Mouse (Mus musculus): ENCODE measurements around the gene Lipk. TPM values are rescaled to one million over a fixed set of nuclear protein-coding genes. Genes with fewer than 3 reads are reported as not detected.

Gene Lipk
- polyA plus RNA-seq, 1 experiment from 2014 or later: not detected

Small RNA genes within 50 kb of the gene (microRNA-seq; reads per million reads assigned to microRNA genes)
- gene Gm23334: not detected

Other genes starting within 250 kb of the Lipk start
- gene Lipo3, start 246.3 kb upstream of the Lipk start, polyA plus RNA-seq (2014; fragmentation: Nextera tagmentation; extraction: Ambion mirVana): 14.9 and 15.0 TPM in 2 replicates
- not detected in 2 replicates for gene Lipo1, start 220.8 kb upstream of the Lipk start, polyA plus RNA-seq (2014; fragmentation: Nextera tagmentation; extraction: Ambion mirVana)
- gene Lipf, start 47.1 kb upstream of the Lipk start, polyA plus RNA-seq (2014; fragmentation: Nextera tagmentation; extraction: Ambion mirVana): not detected in 2 replicates
- not detected in 2 replicates for gene Lipn, start 59.1 kb downstream of the Lipk start, polyA plus RNA-seq (2014; fragmentation: Nextera tagmentation; extraction: Ambion mirVana)
- not detected in 2 replicates for gene Lipm, start 92.6 kb downstream of the Lipk start, polyA plus RNA-seq (2014; fragmentation: Nextera tagmentation; extraction: Ambion mirVana)
- not detected in 2 replicates for gene Ankrd22, start 157.8 kb downstream of the Lipk start, polyA plus RNA-seq (2014; fragmentation: Nextera tagmentation; extraction: Ambion mirVana)
- gene Stambpl1, start 183.9 kb downstream of the Lipk start, polyA plus RNA-seq (2014; fragmentation: Nextera tagmentation; extraction: Ambion mirVana): 20.7 and 25.7 TPM in 2 replicates
- gene Acta2, start 247.3 kb downstream of the Lipk start, polyA plus RNA-seq (2014; fragmentation: Nextera tagmentation; extraction: Ambion mirVana): 2.7 and 9.8 TPM in 2 replicates

All from neural tube, embryonic 14.5 days (tissue).